Mouse (Mus musculus): ENCODE results near the gene Egln1. TPM values are rescaled to one million over a fixed set of nuclear protein-coding genes. Genes with fewer than 3 reads are reported as not detected.

Gene Egln1
- polyA plus RNA-seq, 1 experiment from 2014 or later = 9.4 TPM

DNA sequence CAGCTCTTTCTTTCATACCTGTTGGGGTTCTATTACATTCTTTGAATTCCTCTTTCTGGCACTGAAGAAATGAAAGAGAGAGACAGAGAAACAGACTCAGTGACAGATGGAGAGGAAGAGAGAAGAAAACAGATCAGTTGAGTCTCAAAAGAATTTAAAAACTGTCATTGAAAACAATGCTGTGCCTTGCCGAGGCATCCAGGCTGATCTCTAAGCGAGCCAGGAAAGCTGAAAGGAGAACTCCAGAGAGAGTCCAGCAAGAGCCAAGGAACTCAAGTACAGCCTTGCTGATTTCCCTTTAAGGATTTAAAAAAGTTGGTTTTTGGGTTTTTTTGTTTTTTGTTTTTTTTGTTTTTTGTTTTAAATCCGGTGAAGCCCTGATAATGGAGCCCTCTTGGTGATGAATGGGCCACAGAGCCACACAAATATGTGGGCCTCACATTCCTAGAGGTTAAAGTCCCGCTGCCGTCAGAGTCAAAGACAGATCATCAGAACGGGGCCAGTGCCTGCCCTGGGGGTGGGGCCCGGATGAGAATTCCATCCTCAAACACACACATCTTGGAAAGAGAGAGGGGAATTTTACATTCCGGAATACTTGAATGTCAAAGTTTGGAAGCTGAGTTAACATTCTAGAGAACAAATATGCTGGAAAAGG is 11.2 kb upstream of the Egln1 start:
- DNase-seq (ENCODE audit: low spot score) (peak; percentile 67), ATAC-seq (replicated peaks; ENCODE audit: low FRiP score, low read depth) (no peak)
- Histone ChIP-seq H3K9me3 (replicated peaks; ENCODE audit: low read length) (no peaks in the 10 kb centered on the region), H3K27ac (no peak overlapping the region), H3K4me2 (ENCODE audit: low read length) (no peak overlapping the region), H3K4me1 (replicated peaks; ENCODE audit: insufficient read depth, low read length) (peaks cover 8% of the 10 kb centered on the region; the same call in 1 of the 2 replicates), H3K36me3 (ENCODE audit: insufficient read depth, low read length) (no peaks in the 10 kb centered on the region), H3K4me3 (replicated peaks; ENCODE audit: low read depth, low read length) (no peak overlapping the region), H3K9ac (ENCODE audit: low read depth, low read length) (no peak overlapping the region), H3K27me3 (ENCODE audit: insufficient read depth, low read length) (no peaks in the 10 kb centered on the region)
- TF ChIP-seq CTCF (IDR thresholded peaks at IDR 0.05; ENCODE audit: low read depth) = no peak
- 35% methylated on average over 8 of the region's 8 CpGs for WGBS

DNA sequence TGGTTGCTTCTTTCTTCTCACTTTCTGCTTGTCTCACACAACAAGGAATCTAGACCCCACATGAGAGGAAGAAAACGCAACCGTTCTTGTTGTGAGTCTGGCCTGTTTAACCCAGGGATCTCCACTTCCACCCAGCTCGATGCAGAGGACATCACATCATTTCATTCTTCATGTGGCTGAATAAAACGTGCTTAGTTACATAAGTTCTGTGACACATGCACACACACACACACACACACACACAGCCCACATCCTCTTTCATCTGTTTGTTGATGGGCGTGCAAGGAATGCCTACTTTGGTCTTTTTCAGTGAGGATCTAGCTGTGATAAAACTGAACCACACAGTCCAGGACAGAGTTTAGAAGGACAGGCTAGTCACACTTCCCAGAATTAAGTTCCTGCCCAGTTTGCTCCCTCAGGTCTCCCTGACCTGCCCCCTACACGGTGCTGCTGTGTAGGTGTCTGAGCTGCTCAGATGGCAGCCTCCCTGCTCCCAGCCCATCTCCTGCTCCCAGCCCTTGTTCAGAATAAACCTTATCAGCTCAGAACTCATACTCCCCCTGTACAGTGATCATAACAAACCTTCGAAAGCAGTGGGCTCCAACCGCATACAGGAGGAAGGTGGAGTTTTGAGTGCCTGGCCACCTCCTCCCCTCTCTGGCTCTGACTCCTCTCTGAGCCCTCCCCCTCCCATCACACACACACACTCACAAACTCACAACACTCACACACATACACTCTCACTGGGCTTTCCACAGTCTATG is 10.5 kb upstream of the Egln1 start:
- ATAC-seq (replicated peaks; ENCODE audit: low FRiP score, low read depth) (no peak), DNase-seq (ENCODE audit: low spot score) (peak; percentile 15)
- H3K4me1 ChIP-seq (replicated peaks; ENCODE audit: insufficient read depth, low read length) = peaks cover 8% of the 10 kb centered on the region; the same call in 1 of the 2 replicates
- no peaks in the 10 kb centered on the region for H3K27me3 ChIP-seq (ENCODE audit: insufficient read depth, low read length)
- H3K36me3 ChIP-seq (ENCODE audit: insufficient read depth, low read length) = no peaks in the 10 kb centered on the region
- H3K4me3 ChIP-seq (replicated peaks; ENCODE audit: low read depth, low read length) = no peak overlapping the region
- 53% methylated on average over 8 of the region's 8 CpGs for WGBS
- H3K27ac ChIP-seq = no peak overlapping the region
- H3K9ac ChIP-seq (ENCODE audit: low read depth, low read length) = no peak overlapping the region
- H3K9me3 ChIP-seq (replicated peaks; ENCODE audit: low read length) = no peaks in the 10 kb centered on the region
- TF ChIP-seq CTCF (IDR thresholded peaks at IDR 0.05; ENCODE audit: low read depth) = no peak
- H3K4me2 ChIP-seq (ENCODE audit: low read length) = no peak overlapping the region

DNA sequence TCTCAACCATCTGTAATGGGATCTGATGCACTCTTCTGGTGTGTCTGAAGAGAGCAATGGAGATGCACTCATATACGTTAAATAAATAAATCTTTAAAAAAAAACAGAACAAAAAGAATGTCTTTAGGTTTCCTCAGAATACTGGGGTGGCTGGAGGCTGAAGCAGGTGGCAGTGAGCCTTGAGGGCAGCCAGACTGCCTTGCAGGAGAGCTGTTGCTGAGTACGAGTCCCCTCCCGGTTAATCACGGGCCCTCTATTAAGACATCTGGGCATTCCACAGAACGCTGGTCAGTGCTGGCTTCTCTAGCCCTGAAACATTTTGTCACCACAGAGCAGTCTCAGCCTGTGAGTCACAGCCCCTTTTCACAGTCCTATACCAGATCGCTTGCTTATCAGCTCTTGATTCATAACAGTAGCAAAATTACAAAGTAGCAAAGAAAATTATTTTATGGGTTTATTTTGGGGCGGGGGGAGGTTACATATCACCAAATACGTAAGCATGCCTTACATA is 5.5 kb upstream of the Egln1 start:
- Histone ChIP-seq H3K4me3 (replicated peaks; ENCODE audit: low read depth, low read length) (no peak overlapping the region), H3K36me3 (ENCODE audit: insufficient read depth, low read length) (no peaks in the 10 kb centered on the region), H3K4me2 (ENCODE audit: low read length) (no peak overlapping the region), H3K27ac (no peak overlapping the region), H3K4me1 (replicated peaks; ENCODE audit: insufficient read depth, low read length) (peaks cover 4% of the 10 kb centered on the region), H3K9me3 (replicated peaks; ENCODE audit: low read length) (no peaks in the 10 kb centered on the region), H3K27me3 (ENCODE audit: insufficient read depth, low read length) (no peaks in the 10 kb centered on the region), H3K9ac (ENCODE audit: low read depth, low read length) (no peak overlapping the region)
- DNase-seq (ENCODE audit: low spot score) (no peak), ATAC-seq (replicated peaks; ENCODE audit: low FRiP score, low read depth) (no peak)
- 71% methylated on average over 8 of the region's 8 CpGs for WGBS
- no peak for TF ChIP-seq CTCF (IDR thresholded peaks at IDR 0.05; ENCODE audit: low read depth)

DNA sequence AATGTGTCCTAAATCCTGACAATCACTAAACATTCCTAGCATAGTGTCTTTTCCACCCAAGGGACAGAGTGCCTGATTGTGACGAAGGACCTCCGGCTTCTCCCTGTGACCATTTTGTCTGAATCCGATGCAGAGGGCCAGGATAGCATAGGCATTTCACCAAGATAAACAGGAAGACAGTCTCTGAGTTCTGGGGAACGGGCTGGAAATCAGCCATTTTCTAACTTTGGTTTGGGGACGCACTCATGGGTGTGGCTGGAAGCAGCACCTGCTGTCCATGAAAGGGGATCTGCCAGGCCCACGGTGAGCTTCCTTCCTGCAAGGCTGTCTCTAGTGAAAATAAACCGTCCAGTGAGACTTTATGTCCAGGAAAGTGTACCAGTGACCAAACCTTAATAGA is 4.1 kb upstream of the Egln1 start:
- Histone ChIP-seq H3K9ac (ENCODE audit: low read depth, low read length) (no peak overlapping the region), H3K4me2 (ENCODE audit: low read length) (no peak overlapping the region), H3K9me3 (replicated peaks; ENCODE audit: low read length) (no peaks in the 10 kb centered on the region), H3K27ac (no peak overlapping the region), H3K4me1 (replicated peaks; ENCODE audit: insufficient read depth, low read length) (peaks cover 4% of the 10 kb centered on the region; the same call in 1 of the 2 replicates), H3K4me3 (replicated peaks; ENCODE audit: low read depth, low read length) (no peak overlapping the region), H3K27me3 (ENCODE audit: insufficient read depth, low read length) (no peaks in the 10 kb centered on the region), H3K36me3 (ENCODE audit: insufficient read depth, low read length) (no peaks in the 10 kb centered on the region)
- no peak for ATAC-seq (replicated peaks; ENCODE audit: low FRiP score, low read depth)
- WGBS = 55% methylated on average over 7 of the region's 7 CpGs
- peak; percentile 36 for DNase-seq (ENCODE audit: low spot score)
- no peak for TF ChIP-seq CTCF (IDR thresholded peaks at IDR 0.05; ENCODE audit: low read depth)

DNA sequence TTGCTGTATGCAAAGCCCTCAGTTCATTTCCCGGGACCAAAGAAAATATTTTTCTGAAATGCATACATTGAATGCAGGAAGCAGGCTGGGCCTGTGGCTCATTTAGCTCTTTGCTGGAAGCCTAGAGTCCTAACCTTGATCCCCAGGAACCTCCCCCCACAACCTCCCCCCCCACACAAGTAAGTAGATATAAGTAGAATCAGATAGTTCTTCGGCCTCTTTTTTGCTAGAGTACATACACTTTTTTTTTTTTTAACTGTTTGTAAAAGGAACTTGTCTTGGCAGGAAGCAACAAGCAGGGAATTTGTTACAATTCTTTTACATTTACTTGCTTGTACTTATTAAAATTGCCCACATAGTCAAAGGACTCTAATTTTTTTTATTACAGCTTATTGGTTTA is 1.7 kb upstream of the Egln1 start:
- no peaks in the 10 kb centered on the region for H3K9me3 ChIP-seq (replicated peaks; ENCODE audit: low read length)
- H3K27me3 ChIP-seq (ENCODE audit: insufficient read depth, low read length) = no peaks in the 10 kb centered on the region
- 45% methylated on average over 2 of the region's 2 CpGs for WGBS
- peak overlapping the region; percentile 97 for H3K4me2 ChIP-seq (ENCODE audit: low read length)
- H3K4me1 ChIP-seq (replicated peaks; ENCODE audit: insufficient read depth, low read length) = peaks cover 14% of the 10 kb centered on the region
- H3K36me3 ChIP-seq (ENCODE audit: insufficient read depth, low read length) = no peaks in the 10 kb centered on the region
- no peak for TF ChIP-seq CTCF (IDR thresholded peaks at IDR 0.05; ENCODE audit: low read depth)
- ATAC-seq (replicated peaks; ENCODE audit: low FRiP score, low read depth) (no peak), DNase-seq (ENCODE audit: low spot score) (no peak)
- no peak overlapping the region for H3K27ac ChIP-seq
- H3K9ac ChIP-seq (ENCODE audit: low read depth, low read length) = 0 out of 2 replicates have a peak overlapping the region, but pooled peaks have one; percentile 13
- no peak overlapping the region for H3K4me3 ChIP-seq (replicated peaks; ENCODE audit: low read depth, low read length)

DNA sequence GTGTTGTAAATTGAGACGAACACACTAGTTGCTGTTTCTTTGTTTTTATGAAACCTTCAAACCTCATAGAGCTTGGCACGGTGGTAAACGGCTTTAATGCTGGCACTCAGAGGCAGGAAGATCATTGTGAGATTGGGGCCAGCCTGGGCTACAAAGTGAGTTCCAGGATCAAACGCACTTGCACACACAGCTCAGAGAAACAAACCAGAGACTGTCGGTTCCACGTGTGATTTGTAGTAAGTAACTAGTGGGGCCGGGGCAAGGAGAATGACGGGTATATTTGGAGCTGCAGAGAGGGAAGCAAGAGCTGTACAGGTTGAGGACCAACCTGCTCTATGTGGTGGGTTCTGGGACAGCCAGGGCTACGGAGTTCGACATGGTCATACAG is 939 bp upstream of the Egln1 start:
- no peak for DNase-seq (ENCODE audit: low spot score)
- TF ChIP-seq CTCF (IDR thresholded peaks at IDR 0.05; ENCODE audit: low read depth) = no peak
- H3K27ac ChIP-seq = peak overlapping the region; percentile 96

More for the DNA sequence above, 939 bp upstream of the Egln1 start:
- Histone ChIP-seq H3K4me2 (ENCODE audit: low read length) (peak overlapping the region; percentile 97), H3K27me3 (ENCODE audit: insufficient read depth, low read length) (no peaks in the 10 kb centered on the region), H3K9me3 (replicated peaks; ENCODE audit: low read length) (no peaks in the 10 kb centered on the region), H3K36me3 (ENCODE audit: insufficient read depth, low read length) (no peaks in the 10 kb centered on the region), H3K4me1 (replicated peaks; ENCODE audit: insufficient read depth, low read length) (peaks cover 14% of the 10 kb centered on the region), H3K4me3 (replicated peaks; ENCODE audit: low read depth, low read length) (peak overlapping the region; percentile 88), H3K9ac (ENCODE audit: low read depth, low read length) (peak overlapping the region; percentile 88)
- WGBS = 19% methylated on average over 10 of the region's 10 CpGs
- ATAC-seq (replicated peaks; ENCODE audit: low FRiP score, low read depth) = no peak

Measured in kidney, postnatal 0 days (tissue).